Mouse (Mus musculus) kidney, embryonic 14.5 days (tissue): Measurements from ENCODE around the gene Mtmr3. TPM values are rescaled to one million over a fixed set of nuclear protein-coding genes. Genes with fewer than 3 reads are reported as not detected.

ENCODE experiments used
- ATAC-seq: fragments of 200-750 bp; cut with Nextera tagmentation; 2 replicates; pipeline ENCODE4 v1.8.0; 2017; ENCODE audit warnings: moderate number of reproducible peaks, mild to moderate bottlenecking, moderate TSS enrichment, moderate library complexity; ENCODE audit not compliant: low FRiP score, low TSS enrichment
- H3K27ac ChIP-seq: fragments of 300-500 bp; sonication (generic); 2 replicates; pipeline ENCODE4 v1.5.1; 2014; ENCODE audit warnings: low read depth, mild to moderate bottlenecking, low read length, moderate library complexity, mixed read lengths
- H3K27me3 ChIP-seq: fragments of 300-500 bp; sonication (generic); 2 replicates; pipeline ENCODE4 v1.6.1; 2014; ENCODE audit warnings: mild to moderate bottlenecking, low read length; ENCODE audit not compliant: control insufficient read depth, insufficient read depth
- H3K36me3 ChIP-seq: fragments of 300-500 bp; sonication (generic); 2 replicates; pipeline ENCODE4 v1.6.1; 2014; ENCODE audit warnings: low read length, mixed read lengths; ENCODE audit not compliant: control insufficient read depth, insufficient read depth
- H3K4me1 ChIP-seq: fragments of 300-500 bp; sonication (generic); 2 replicates; pipeline ENCODE4 v1.6.1; 2014; ENCODE audit warnings: low read length, mixed read lengths; ENCODE audit not compliant: control insufficient read depth, insufficient read depth
- H3K4me2 ChIP-seq: fragments of 300-500 bp; sonication (generic); replicated peaks from 2 replicates; pipeline ENCODE4 v1.6.1; 2014; ENCODE audit warnings: low read depth, mild to moderate bottlenecking, low read length
- H3K4me3 ChIP-seq: fragments of 300-500 bp; sonication (generic); 2 replicates; pipeline ENCODE4 v1.5.1; 2014; ENCODE audit warnings: mild to moderate bottlenecking, low read length
- H3K9ac ChIP-seq: fragments of 300-500 bp; sonication (generic); 2 replicates; pipeline ENCODE4 v1.6.1; 2014; ENCODE audit warnings: low read depth, mild to moderate bottlenecking, low read length, moderate library complexity
- H3K9me3 ChIP-seq: fragments of 300-500 bp; sonication (generic); 2 replicates; pipeline ENCODE4 v1.6.1; 2016; ENCODE audit warnings: low read length; ENCODE audit not compliant: control insufficient read depth
- WGBS: fragments of 180-500 bp; shearing (Covaris S2); extraction: QIAGEN DNeasy Blood & Tissue Kit; methylation state at CpG from one replicate; pipeline ENCODE4 v1.1.7; 2014; 5-methylcytosine and 5-hydroxymethylcytosine counted together
- polyA plus RNA-seq: library from polyadenylated mRNA; unstranded; fragments of >200 nt; fragmentation: Nextera tagmentation; extraction: Ambion mirVana; gene quantifications from 2 replicates; pipeline ENCODE4 v1.2.1, GENCODE M21; 2014

The Mtmr3 gene
- polyA plus RNA-seq, 1 experiment from 2014 or later, result 26.2 TPM

DNA sequence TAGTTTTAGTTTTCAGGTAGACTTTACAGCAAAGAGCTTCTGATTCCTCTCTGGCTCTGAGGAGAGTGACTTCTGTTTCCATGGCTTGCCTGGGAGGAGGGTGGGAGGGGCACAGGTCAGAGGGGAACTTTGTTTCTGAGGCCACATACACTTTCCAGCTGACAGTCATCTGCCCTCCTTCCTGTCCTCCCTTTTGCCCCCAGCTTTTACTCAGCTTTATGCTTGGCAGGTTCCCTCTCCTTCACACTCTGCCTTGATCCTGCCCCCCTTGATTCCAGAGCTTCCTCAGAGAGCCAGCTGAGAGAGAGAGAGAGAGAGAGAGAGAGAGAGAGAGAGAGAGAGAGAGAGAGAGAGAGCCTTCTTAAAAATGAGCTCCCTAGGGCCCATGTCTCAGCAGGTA lies 123.4 kb downstream of the Mtmr3 start:
- ATAC-seq, result 0 out of 2 replicates have a peak, but pooled peaks have one; percentile 17

GRCm38 (mm10) chr11:4469091-4469490 lies 125.6 kb downstream of the Mtmr3 start:
- H3K4me3 ChIP-seq, result no peak overlapping the region

More for the DNA sequence above, 123.4 kb downstream of the Mtmr3 start:
- Histone ChIP-seq H3K27ac (no peak overlapping the region), H3K9me3 (no peaks in the 10 kb centered on the region), H3K36me3 (no peaks in the 10 kb centered on the region), H3K27me3 (no peaks in the 10 kb centered on the region), H3K4me1 (peaks cover 16% of the 10 kb centered on the region), H3K4me2 (no peak overlapping the region), H3K9ac (no peak overlapping the region), H3K4me3 (no peak overlapping the region)

GRCm38 (mm10) chr11:4467436-4467835 lies 127.2 kb downstream of the Mtmr3 start:
- no peak for ATAC-seq
- H3K4me1 ChIP-seq, result peaks cover 13% of the 10 kb centered on the region

More at GRCm38 (mm10) chr11:4469091-4469490, 125.6 kb downstream of the Mtmr3 start:
- WGBS, result 52% methylated on average over 5 of the region's 5 CpGs
- H3K9me3 ChIP-seq, result no peaks in the 10 kb centered on the region
- H3K27ac ChIP-seq, result no peak overlapping the region
- peaks cover 16% of the 10 kb centered on the region for H3K4me1 ChIP-seq
- H3K36me3 ChIP-seq, result no peaks in the 10 kb centered on the region
- no peak overlapping the region for H3K9ac ChIP-seq
- ATAC-seq, result no peak
- no peak overlapping the region for H3K4me2 ChIP-seq
- H3K27me3 ChIP-seq, result no peaks in the 10 kb centered on the region

DNA sequence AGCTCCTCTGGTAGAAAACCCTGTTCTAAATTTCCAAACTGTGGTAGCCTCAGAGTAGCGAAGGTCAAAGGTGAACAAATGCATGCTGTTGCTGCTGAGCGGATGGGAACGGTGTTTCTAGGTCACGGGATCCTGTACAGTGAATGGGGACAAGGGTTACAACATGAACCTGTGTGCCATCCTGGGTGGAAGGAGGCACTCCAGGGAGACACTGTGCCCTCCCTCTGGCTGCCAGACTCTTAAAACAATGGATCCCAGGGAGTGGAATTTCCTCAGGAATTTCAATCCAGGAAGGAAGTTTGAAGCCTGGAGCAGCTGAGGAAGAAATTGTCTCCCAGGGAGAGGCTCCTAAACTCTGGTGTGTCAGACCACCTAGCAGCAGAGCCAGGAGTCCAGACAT lies 128.5 kb downstream of the Mtmr3 start:
- no peaks in the 10 kb centered on the region for H3K36me3 ChIP-seq
- H3K27ac ChIP-seq, result no peak overlapping the region
- no peak overlapping the region for H3K4me2 ChIP-seq
- ATAC-seq, result no peak
- H3K9ac ChIP-seq, result no peak overlapping the region
- WGBS, result 70% methylated on average over 4 of the region's 4 CpGs
- no peaks in the 10 kb centered on the region for H3K9me3 ChIP-seq
- peaks cover 2% of the 10 kb centered on the region for H3K4me1 ChIP-seq
- H3K4me3 ChIP-seq, result no peak overlapping the region
- no peaks in the 10 kb centered on the region for H3K27me3 ChIP-seq

More at GRCm38 (mm10) chr11:4467436-4467835, 127.2 kb downstream of the Mtmr3 start:
- Histone ChIP-seq H3K36me3 (no peaks in the 10 kb centered on the region), H3K4me3 (no peak overlapping the region), H3K4me2 (no peak overlapping the region), H3K27ac (no peak overlapping the region), H3K9me3 (no peaks in the 10 kb centered on the region), H3K27me3 (no peaks in the 10 kb centered on the region), H3K9ac (no peak overlapping the region)
- 90% methylated on average over 1 of the region's 1 CpGs for WGBS

DNA sequence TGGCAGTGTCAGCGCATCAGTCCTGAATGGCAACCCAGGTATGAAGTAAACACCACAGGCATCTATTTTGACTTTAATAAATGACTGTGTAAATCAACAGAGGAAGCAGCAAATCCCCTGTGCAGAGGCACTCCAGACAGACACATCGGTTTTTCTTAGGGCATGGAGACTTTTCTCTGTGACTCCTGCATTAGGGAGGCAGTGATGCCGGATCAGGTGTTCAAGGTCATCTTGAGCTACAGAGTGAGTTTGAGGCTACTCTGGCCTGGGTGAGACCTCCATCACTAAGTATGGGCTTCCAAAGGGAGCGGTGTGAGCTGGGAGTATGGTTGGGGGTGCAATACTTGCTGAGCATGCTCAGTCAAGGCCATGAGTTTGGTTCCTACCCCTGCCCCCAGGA lies 130.0 kb downstream of the Mtmr3 start:
- Histone ChIP-seq H3K27me3 (0 out of 2 replicates have a peak, but pooled peaks cover 3% of the 10 kb centered on the region), H3K36me3 (no peaks in the 10 kb centered on the region), H3K4me3 (no peak overlapping the region), H3K4me2 (no peak overlapping the region), H3K9me3 (no peaks in the 10 kb centered on the region), H3K4me1 (no peaks in the 10 kb centered on the region), H3K27ac (no peak overlapping the region), H3K9ac (no peak overlapping the region)
- WGBS, result 91% methylated on average over 4 of the region's 4 CpGs
- ATAC-seq, result no peak

- Histone ChIP-seq H3K36me3 (no peaks in the 10 kb centered on the region), H3K27ac (no peak overlapping the region), H3K27me3 (0 out of 2 replicates have a peak, but pooled peaks cover 3% of the 10 kb centered on the region), H3K4me3 (no peak overlapping the region), H3K9me3 (no peaks in the 10 kb centered on the region), H3K9ac (no peak overlapping the region), H3K4me1 (no peaks in the 10 kb centered on the region), H3K4me2 (no peak overlapping the region)
- 81% methylated on average over 1 of the region's 1 CpGs for WGBS
- no peak for ATAC-seq
These were observed 130.5 kb downstream of the Mtmr3 start for GRCm38 (mm10) chr11:4464186-4464585.

- ATAC-seq, result no peak
- no peak overlapping the region for H3K27ac ChIP-seq
These were observed 131.8 kb downstream of the Mtmr3 start for GRCm38 (mm10) chr11:4462868-4463267.

GRCm38 (mm10) chr11:4461154-4461553 lies 133.5 kb downstream of the Mtmr3 start:
- Histone ChIP-seq H3K4me2 (no peak overlapping the region), H3K9me3 (no peaks in the 10 kb centered on the region), H3K36me3 (no peaks in the 10 kb centered on the region), H3K4me3 (no peak overlapping the region), H3K4me1 (no peaks in the 10 kb centered on the region), H3K9ac (no peak overlapping the region), H3K27ac (no peak overlapping the region), H3K27me3 (0 out of 2 replicates have a peak, but pooled peaks cover 3% of the 10 kb centered on the region)
- 13% methylated on average over 12 of the region's 12 CpGs for WGBS
- ATAC-seq, result no peak

More at GRCm38 (mm10) chr11:4462868-4463267, 131.8 kb downstream of the Mtmr3 start:
- H3K4me3 ChIP-seq, result no peak overlapping the region
- H3K36me3 ChIP-seq, result no peaks in the 10 kb centered on the region
- H3K4me1 ChIP-seq, result no peaks in the 10 kb centered on the region
- WGBS, result 59% methylated on average over 2 of the region's 2 CpGs
- H3K9me3 ChIP-seq, result no peaks in the 10 kb centered on the region
- H3K27me3 ChIP-seq, result 0 out of 2 replicates have a peak, but pooled peaks cover 3% of the 10 kb centered on the region
- H3K4me2 ChIP-seq, result no peak overlapping the region
- no peak overlapping the region for H3K9ac ChIP-seq

GRCm38 (mm10) chr11:4460615-4461014 lies 134.0 kb downstream of the Mtmr3 start:
- Histone ChIP-seq H3K4me2 (no peak overlapping the region), H3K36me3 (no peaks in the 10 kb centered on the region), H3K4me1 (no peaks in the 10 kb centered on the region), H3K9ac (no peak overlapping the region), H3K27me3 (0 out of 2 replicates have a peak, but pooled peaks cover 3% of the 10 kb centered on the region), H3K9me3 (no peaks in the 10 kb centered on the region), H3K27ac (no peak overlapping the region), H3K4me3 (no peak overlapping the region)
- no peak for ATAC-seq
- 69% methylated on average over 5 of the region's 5 CpGs for WGBS
